Mouse (Mus musculus): ENCODE measurements around the gene Eif4b.

The Eif4b gene

DNA sequence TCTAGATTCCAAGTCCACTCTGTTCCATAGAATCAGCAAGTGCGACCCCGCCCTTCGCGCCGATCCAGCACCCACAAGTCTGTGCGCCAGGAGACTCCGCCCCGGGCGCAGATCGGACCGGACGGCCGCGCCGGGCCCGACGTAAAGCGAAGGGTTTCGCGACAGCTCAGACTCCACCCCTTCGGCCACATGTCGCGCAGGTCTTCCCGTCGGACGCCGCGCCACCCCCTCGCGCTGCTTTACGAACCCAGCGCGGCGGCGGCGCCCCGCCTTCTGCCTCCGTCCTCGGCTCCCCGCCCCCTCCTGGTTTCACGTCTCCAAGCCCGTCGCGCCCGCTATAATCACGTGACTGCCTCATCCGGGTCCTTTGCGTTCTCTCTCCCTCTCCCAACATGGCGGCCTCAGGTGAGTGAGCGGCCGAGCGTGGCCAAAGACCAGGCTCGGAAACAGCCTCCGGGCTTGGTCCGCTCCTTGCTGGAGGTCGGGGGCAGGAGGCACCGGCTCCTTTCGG, at the start of gene Eif4b:
Gene Eif4b, plus strand, starts transcription at position 215 of the 511 bp plus-strand sequence.
- peak; percentile 100 for DNase-seq

DNA sequence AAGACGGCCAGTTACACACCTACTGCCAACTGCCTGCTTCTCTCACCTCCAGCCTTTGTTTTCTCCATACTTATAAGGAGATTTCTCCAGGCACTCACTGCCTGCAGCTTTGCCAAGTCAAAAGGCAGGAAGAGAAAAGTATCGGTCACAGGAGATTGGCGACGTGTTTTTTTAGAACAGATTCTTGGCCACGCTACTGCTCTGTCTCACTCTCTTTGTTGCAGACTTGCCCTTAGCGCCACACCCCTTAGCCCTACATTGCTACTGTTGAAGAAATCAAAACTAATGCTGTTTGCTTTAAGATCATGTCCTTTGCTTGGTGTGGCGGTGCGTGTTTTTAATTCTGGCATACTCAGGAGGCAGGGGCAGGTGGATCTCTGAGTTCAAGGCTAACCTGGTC, 49.7 kb upstream of the Eif4b start:
- DNase-seq: no peak

DNA sequence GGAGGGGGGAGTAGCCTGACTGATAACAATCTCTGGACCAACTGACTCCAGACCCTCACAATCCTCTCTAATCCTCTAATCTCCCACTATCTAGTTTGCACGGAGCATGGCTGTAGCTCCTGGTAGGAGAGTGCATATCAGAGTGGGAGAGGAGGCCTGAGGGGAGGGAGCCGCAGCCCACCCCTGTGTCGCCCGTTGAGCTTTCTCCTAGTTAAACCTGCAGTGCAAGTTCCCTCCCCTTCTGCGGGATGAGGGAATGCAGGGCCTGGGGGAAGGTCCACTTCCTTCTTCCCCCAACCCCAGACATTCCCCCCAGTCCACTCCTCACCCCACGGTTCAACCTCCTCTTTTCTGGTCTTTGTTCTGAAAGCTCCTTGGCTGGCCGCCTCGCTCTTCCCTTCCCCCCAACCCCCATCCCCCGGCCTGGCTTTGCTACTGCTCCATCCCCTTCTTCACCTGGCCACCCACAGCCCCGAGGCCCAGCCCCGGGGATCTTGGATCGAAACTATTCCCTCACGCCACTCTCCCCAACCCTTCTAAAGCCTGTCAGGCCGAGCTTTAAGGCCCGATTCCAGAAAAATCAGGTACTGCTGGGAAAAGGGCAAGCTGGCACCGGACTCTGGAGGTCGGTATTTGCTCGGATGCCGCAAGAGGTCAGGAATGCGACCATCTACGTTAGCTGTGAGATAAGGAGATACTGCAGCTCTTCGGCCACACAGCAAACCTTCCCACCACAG, 48.3 kb upstream of the Eif4b start:
- peak; percentile 26 to 27 for DNase-seq

DNA sequence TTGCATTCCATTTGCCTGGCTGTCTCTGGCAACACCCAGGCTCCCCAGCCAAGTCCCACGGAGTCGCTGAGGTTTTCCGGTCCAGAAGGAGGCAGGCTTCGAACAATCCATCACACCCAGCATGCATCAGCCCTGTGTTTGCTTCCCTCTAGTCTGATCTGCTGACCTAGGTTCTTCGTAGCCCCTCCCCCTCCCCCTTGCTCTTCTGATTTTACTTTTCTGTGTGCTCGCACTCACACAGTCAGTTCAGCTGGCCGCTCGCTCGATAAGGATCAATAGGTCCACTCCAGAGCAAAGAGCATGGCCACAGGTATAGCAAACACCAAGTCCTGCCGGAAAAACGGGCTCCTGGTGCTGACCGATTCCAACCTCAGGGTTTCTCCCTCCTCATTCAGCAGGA, 47.1 kb upstream of the Eif4b start:
- DNase-seq: peak in 1 of 2 experiments; percentile 23

DNA sequence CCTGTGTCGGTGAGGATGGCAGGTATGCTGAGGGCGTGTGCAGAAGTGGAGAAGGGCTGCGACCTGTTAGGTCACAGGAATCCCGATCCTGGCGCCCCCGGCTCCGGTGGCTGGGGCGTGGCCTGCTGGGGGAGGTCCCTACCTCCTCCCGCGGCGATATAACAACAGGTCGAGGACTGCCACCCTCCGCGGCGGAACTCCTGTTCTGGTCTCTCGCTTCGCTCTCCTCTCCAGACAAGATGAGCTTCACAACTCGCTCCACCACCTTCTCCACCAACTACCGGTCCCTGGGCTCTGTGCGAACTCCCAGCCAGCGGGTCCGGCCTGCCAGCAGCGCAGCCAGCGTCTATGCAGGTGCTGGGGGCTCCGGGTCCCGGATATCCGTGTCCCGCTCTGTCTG, 45.5 kb upstream of the Eif4b start, which contains the start of gene Krt18:
Gene Krt18, plus strand, starts transcription at position 141 of the 400 bp plus-strand sequence.
- DNase-seq: no peak

DNA sequence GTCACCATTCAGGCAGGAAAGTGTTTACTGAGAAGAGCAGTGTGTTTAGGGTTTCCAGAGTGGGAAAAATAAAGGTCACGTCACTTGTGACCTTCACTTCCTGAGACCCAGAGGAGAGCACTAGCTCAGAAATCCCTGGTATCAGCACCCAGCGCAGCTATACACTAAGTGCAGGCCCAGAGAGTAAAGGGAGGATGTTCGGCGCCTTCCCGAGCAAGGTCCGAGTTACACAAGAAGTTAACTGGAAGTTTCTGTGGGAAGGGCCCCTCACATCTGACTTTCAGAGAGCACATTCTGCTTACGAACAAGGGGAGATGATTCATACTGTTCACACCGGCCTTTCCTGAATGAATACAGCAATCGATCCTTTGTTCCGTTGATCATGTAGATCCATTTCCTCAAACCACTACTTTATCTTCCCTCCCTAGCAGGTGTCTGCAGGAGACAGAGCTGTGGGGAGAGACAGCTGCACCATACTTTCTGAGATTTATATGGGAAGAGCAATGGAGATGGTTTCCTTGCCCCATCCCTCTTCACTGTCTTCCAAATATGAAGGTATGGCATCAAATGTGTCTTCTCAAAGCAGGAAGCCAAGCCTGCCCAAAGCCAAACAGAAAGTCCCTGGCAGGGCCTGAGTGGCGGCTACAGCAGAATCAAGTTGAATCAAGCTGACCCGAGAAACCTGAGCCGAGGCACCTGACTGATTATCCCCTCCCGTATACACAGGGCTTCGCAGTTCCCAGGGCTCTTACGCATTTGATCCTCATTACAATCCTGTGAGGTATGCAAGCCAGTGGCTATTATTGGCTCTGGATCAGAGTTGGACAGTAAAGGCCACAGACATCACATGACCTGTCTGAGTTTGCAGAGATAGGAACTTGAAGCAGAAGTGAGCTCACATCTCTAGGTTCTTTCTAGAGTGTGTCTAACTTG, 39.2 kb upstream of the Eif4b start:
- DNase-seq: no peak

DNA sequence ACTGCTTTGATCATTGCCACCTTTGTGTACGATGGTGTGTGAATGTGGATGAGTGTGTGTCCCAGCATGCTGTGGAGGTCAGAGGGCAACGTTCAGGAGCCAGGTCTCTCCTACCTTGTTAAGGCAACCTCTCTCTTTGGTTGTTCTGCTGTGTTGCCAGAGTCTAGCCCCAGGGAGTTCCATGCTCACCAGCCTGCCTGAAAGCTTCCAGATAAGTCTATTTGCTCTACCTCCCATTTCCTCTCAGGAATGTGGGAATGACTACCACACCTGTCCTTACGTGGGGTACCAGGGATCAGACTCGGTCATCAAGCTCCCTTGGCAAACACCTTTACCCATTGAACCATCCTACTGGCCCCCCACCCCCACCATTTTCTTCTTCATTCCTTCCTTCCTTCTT, 33.3 kb upstream of the Eif4b start:
- DNase-seq: no peak

DNA sequence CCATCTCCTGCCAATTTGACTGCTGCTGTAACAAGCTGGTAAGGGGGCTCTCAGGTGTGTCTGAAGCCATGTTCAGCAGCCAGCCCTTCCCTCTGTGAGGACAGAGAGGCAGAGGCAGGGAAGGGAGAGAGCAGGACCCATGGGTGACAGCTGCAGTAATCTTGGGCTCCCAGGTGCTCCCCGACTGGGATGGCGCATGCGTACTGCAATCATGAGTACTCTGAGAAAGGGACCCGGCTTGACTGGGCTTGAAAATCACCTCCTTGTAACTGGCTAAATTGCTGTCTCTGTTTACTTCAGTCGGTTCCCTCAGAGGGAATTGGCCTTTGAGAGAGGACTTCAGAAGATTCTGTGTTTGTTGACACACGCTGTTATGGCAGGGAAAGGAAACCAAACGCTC, 31.6 kb upstream of the Eif4b start:
- no peak for DNase-seq

DNA sequence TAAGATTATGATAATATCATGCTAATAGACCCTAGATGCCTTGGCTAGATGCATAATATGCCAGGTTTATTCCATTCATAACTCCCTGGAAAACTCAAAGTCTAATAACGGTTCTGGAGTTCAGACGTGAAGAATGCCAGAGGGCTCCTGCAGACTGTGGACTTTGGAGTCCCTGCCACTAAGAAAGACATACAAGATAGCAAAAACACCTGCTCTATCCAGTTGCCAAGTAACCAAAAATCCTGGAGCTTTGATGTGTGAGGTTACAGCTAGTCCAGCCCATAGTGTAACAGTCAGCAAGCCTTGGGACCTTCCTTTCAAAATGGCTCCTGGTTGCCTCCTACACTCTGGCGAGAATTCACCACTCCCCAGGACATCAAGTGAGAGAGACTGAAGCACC, 28.8 kb upstream of the Eif4b start:
- no peak for DNase-seq

DNA sequence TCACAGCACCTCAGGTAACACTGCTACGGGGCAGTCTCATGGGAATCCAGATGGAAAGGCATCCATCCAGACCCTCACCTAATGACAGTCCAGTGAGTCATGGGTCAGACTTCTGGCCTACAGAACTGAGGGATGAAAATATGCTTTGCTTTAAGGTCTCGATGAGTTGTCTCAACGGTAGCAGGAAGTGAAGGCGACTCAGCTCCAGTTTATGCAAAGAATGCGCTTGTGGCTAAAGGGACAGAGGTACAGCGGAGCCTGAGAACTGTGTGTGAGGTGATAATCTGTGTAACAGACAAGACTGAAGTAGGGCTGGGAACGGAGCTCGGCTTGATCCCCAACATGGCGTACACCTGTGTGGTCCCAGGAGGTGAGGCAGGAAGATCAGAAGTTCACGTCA, 27.9 kb upstream of the Eif4b start:
- no peak for DNase-seq

DNA sequence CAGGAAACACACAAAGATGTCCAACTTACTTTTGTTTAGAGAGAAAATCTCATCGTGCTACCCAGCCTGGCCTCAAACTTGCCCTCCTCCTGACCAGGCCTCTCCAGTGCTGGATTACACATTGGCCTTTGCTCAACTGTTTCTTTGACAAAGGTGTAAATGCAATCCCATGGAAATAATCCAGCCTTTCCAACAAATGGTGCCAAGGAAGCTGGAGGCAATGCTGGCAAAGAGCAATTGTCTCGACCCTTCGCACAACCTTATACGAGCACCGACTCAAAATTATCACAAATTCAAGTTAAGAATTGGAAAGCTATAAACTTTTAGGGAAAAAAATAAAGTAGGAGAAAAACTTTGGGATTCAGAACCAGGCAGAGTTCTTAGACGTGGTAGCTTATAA, 25.6 kb upstream of the Eif4b start:
- DNase-seq: no peak

DNA sequence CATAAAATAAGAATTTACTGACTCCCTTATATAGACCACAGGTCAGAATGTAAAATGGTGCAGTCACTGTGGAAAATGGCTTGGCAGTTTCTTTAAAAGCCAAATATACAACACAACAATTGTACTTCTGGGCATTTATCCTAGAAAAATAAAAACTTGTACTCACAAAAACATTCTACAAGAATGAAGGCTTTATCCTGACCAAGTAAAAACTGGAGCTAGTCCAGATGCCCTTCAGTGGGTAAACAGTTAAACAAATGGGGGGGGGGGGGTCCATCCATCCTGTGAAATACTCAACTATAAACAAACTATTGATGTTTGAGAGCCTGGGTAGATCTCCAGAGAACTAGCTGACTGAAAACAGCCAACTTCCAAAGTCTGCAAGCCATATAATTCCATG, 23.7 kb upstream of the Eif4b start:
- no peak for DNase-seq

DNA sequence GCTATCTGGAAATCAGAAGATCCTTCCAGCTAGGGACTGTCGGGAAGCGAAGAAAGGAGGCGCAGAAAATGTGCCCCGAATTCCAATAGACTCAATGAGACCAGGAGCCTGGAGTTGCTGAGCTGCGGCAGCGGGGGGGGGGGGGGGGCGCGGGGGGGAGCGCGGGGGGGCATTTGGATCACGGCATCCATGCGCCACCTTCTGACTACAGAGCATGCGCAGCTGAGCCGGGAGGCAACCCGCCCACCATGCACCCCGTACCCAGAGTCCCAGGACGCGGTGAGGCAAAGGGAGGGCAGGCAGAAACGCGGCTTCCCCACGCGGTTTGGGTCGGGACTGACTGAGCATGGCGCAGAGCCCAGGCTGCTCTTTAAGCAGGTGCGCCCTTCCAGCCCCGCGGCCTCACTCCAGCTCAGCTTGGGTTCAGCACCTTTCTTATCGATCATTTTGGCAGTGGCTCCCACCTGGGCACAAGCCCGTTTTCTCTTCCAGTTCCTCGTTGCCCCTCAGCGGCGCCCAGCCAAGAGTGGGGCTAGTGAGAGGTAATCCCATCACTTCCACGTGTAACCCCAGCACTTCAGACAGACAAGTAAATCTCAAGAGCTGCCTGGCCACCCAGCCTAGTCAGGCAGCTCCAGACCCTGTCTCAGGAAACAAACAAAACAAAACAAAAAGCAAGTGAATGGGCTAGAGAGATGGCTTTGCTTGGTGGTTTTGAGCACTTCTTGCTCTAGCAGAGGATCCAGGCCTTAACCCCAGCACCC, 21.5 kb upstream of the Eif4b start:
- peak; percentile 62 to 75 for DNase-seq

DNA sequence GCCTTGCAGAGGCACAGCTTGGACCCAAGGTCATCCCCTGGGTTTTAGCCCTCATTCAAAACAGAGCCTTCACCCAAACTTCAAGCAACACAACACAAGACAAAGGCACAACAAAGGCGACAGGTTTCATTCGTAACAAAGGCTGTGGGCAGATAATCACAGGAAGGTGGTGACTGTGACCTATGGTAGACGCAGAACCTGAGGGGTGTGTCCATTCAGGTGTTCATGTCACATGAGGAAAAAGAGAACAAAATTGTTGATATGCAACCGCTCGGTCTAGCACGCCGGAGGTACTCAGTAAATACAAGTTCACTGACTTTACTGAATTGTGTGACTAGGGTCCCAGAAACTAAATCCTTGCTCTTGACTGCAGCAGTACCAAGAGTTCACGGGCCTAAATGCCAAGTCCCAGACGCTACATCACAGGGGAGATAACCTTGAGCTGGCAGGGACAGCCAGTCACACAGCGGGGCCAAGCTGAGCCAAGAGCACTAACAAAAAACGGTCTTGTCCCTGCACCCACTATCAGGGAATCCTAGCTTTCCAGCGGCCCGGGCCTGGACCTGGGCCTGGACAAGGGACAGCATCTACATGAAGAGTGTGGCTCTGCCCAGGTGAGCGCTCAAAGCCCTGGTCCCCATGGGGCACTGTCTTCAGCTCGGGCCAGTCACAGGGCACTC, 16.9 kb upstream of the Eif4b start:
- no peak for DNase-seq

DNA sequence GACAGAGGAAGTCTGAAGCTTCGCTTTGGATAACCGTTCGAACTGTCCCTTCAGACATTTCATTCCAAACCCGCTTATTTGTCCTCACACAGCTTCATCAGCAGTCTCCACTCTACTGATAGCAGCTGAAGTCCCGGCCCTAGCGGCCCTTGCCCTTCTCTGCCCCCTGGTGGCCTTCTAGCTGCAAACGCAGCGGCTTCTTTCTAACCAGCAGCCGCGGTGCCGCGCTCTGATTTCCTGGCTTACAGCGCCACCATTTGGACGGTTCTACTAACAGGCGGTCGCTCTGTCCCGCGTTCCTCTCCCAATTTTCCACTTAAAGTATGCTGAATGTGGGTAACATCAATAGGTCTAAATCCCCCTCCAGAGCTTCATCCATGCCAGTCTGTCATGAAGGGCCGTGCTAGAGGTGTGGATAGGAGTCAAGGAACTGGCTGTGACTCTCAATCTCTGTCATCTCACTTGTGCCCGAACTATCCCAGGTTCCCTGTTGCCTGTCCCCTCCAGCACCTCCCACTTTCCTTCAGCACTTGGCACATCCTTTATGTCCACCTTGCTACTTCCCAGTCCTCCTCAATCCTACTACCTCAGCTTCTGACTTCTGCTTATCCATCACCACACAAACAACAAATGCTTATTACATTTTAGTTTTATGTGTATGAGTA, 7.8 kb upstream of the Eif4b start:
- peak; percentile 98 to 99 for DNase-seq

DNA sequence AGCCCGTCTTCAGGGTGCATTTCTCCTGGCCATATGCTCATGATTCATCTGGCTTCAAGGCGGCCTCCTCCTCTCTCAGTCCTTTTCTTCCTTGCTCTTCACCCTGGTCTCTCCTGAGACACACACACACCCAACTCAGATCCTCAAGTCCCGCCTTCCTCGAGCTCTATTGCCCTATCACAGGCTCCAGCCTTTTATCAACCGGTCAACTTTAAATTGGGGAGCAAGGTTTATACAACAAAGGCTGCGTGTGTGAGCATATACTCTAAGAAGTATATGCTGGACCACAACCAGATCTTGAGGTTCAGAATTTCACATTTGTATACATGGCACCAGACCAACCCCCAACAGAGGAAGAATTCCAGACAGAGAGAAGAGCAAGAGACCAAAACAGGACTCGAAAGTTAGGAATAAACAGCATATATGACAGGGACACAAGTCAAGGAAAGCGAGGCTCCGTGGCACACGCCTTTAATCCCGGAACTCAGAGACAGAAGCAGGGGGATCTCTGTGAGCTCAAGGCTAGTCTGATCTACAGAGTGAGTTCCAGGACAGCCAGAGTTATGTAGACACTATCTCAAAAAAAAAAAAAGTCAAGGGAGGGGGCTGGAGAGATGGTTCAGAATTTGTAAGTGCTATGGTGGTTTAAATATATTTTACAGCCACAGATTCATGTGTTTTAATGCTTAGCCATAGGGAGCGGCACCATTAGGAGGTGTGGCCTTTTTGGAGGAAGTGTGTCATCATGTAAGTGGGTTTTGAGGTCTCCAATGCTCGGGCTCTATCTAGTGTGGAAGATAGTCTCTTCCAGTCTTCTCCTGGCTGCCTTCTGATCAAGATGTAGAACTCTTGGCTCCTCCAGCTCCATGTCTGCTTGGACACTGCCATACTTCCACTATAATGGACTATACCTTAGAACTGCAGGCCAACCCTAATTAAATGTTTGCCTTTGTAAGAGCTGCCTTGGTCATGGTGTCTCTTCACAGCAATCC, 2.8 kb upstream of the Eif4b start:
- no peak for DNase-seq

DNA sequence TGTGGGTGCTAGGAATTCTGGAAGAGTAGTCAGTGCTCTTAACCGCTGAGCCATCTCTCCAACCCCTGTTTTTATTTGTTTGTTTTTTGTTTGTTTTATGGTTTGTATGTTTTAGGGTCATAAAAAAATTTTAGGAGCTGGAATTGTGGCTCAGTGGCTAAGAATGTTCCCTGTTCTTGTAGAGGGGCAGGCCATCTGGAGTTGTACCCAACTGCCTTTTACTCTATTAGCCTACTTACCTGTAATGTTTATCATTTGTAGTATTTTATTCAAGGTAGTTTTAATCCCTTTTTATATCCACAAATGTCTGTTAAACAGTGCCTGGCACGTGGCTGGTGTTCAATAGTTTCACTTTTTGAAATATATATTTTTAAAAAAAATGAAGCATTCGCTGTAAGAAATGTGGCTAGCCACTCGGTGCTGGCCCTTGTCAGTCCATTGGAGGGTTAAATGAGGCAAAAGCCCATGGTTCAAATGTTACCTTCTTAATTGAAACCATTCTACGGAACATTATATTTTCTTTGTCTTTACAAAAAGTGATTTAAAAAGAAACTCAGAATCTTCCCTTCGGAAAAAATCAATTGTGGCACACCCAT, 512 bp upstream of the Eif4b start:
- DNase-seq: no peak

DNA sequence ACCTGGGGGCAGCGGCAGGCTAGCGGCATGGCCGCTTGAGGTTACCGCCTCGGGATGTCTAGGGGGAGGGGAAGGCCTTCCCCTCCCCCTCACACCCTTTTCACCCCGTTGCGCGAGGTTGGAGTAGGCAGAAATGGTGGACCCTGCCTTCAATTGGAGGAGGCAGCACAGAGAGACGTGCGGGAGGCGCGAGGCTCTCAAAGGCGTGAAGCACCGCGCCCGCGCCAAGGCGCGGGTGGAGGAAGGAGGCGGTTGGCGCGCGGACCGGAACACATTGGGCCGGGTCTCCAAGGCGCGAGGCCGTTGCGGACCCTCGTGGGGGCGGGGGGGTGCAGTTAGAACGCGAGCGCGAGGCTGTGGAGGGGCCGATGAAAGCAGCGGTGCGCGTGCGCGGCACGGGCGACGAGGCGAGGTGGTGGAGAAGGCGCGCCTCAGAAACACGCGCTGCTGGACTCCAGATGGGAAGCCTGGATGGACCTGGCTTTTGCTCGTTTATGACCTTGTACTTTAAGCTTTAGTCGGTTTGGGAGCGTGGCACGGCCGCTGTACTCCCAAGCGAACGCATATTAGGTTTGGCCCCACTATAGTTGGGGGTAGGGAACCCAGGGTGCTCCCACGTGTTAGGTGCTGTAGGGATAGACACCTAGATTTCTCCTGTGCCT, 628 bp downstream of the Eif4b start:
- DNase-seq: peak; percentile 86 to 88

DNA sequence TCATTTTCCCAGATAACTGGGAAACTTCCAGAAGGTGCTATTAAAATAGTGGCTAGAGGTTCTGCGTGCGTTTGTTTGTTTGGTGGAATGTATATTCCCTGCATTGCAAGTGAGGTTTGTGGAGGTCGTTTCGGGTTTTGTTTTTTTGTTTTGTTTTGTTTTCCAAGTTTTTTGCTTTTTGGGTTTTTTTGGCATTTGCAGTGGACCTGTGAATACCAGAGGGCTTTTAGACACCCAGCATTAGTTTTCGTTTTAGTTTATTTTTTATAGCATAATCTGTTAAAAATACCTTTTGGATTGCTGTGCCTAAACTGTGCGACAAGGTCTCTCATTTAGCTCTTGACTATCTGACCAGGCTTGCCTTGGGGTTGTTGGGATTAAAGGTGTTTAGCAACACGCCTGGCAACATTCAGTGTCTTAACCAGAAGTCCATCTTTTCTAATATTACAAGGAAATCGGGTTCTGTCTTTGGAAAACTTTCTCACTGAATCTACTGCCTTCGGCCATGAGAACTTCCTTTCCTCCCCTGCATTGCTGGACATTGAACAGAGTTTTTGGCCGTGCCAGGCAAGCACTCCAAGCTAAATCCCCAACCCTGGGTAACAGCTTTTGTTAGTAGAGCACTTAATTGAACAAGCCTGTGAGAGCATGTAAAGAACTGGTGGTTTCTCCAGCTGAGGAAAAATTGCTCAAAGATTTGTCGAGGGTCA, 1.5 kb downstream of the Eif4b start:
- no peak for DNase-seq
